8 mouse cellular contexts compared by ENCODE assay signal in the genomic region with DNA sequence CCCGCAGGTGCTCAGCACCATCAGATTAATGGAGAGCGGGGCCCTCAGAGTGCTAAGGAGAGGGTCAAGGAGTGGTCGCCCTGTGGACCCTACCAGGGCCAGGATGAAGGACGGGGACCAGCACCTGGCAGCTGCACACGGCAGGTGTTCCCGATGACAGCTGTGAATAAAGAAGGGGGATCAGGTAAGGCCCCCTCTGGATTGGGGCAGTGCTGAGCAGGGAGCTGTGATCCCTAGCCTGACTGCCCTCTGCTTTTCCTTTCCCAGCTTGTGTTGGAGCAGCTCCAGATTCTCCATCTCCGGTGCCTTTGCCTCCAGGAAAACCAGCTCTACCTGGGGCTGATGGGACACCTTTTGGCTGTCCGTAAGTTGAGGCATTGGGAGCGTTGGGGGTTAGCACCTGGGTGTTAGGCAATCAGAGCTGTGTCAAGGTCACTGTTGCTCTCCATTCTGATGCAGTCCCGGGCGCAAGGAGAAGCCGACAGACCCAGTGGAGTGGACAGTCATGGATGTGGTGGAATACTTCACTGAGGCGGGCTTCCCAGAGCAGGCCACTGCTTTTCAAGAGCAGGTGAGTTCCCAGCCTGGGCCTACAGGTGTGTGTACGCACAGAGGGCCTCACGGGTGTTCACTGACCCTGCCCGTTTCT. TPM values are rescaled to one million over a fixed set of nuclear protein-coding genes. Genes with fewer than 3 reads are reported as not detected.
DNase-seq lines count a peak whose midpoint lies in the region; ATAC-seq and TF ChIP-seq lines count a peak whose summit lies in the region.

No protein-coding gene starts in this region.

- H3K9ac ChIP-seq in heart, embryonic 11.5 days (ENCODE audit: low read depth, low read length) = peak overlapping the region; percentile 82
- peak overlapping the region; percentile 99 for H3K9ac ChIP-seq in ES-Bruce4 (ENCODE audit: low read depth, poor library complexity, severe bottlenecking)
- H3K9ac ChIP-seq in forebrain, embryonic 14.5 days (ENCODE audit: low read length) = peak overlapping the region; percentile 84; the same call in 1 of the 2 replicates
- peak overlapping the region; percentile 88 for H3K9ac ChIP-seq in liver, embryonic 13.5 days

- 71% methylated on average over 16 of the region's 16 CpGs for WGBS in heart, embryonic 11.5 days (ENCODE audit: insufficient replicate concordance)
- WGBS in forebrain, embryonic 14.5 days = 63% methylated on average over 16 of the region's 16 CpGs
- WGBS in liver, embryonic 13.5 days (ENCODE audit: insufficient replicate concordance) = 73% methylated on average over 16 of the region's 16 CpGs

- intact Hi-C loops in heart, postnatal 14 days (cut with DNase I) = no loop called here

- no peak for TF ChIP-seq CTCF in ES-Bruce4 (IDR thresholded peaks at IDR 0.05; ENCODE audit: low read depth, low read length)

- TF ChIP-seq POLR2A in ES-Bruce4 (IDR thresholded peaks at IDR 0.05; ENCODE audit: insufficient read depth, low read length) = no peak

- H3K36me3 ChIP-seq in heart, embryonic 11.5 days (ENCODE audit: control insufficient read depth, insufficient read depth, low read length) = peaks cover 5% of the 10 kb centered on the region
- peaks cover 18% of the 10 kb centered on the region for H3K36me3 ChIP-seq in ES-Bruce4 (ENCODE audit: control insufficient read depth, insufficient read depth, low read length, poor library complexity, severe bottlenecking)
- peaks cover 25% of the 10 kb centered on the region for H3K36me3 ChIP-seq in forebrain, embryonic 14.5 days (ENCODE audit: control insufficient read depth, insufficient read depth, low read length)
- H3K36me3 ChIP-seq in liver, embryonic 13.5 days = peaks cover 51% of the 10 kb centered on the region

- peaks cover 25% of the 10 kb centered on the region for H3K4me1 ChIP-seq in heart, embryonic 11.5 days (ENCODE audit: control insufficient read depth, insufficient read depth, low read length)
- peaks cover 7% of the 10 kb centered on the region for H3K4me1 ChIP-seq in ES-Bruce4 (ENCODE audit: control insufficient read depth, insufficient read depth, low read length)
- H3K4me1 ChIP-seq in forebrain, embryonic 14.5 days (ENCODE audit: control insufficient read depth, insufficient read depth, low read length) = peaks cover 18% of the 10 kb centered on the region
- H3K4me1 ChIP-seq in liver, embryonic 13.5 days (replicated peaks) = peaks cover 69% of the 10 kb centered on the region

- peak overlapping the region; percentile 93 for H3K4me2 ChIP-seq in heart, embryonic 11.5 days
- peak overlapping the region; percentile 85 for H3K4me2 ChIP-seq in forebrain, embryonic 14.5 days (ENCODE audit: low read length)
- H3K4me2 ChIP-seq in liver, embryonic 13.5 days = peak overlapping the region; percentile 97

- TF ChIP-seq EP300 in ES-Bruce4 (IDR thresholded peaks at IDR 0.05; ENCODE audit: insufficient read depth, low read depth, low read length) = no peak

- no peak overlapping the region for H3K27ac ChIP-seq in heart, embryonic 11.5 days (ENCODE audit: low read depth, low read length)
- no peak overlapping the region for H3K27ac ChIP-seq in ES-Bruce4 (ENCODE audit: insufficient read depth, low read length)
- H3K27ac ChIP-seq in forebrain, embryonic 14.5 days (ENCODE audit: low read depth, low read length) = no peak overlapping the region
- H3K27ac ChIP-seq in liver, embryonic 13.5 days = peak overlapping the region; percentile 85; the same call in 1 of the 2 replicates

- H3K9me3 ChIP-seq in heart, embryonic 11.5 days (replicated peaks; ENCODE audit: control insufficient read depth, low read length) = no peaks in the 10 kb centered on the region
- H3K9me3 ChIP-seq in ES-Bruce4 (replicated peaks; ENCODE audit: control insufficient read depth, insufficient read depth, low read length, poor library complexity, severe bottlenecking) = no peaks in the 10 kb centered on the region
- no peaks in the 10 kb centered on the region for H3K9me3 ChIP-seq in forebrain, embryonic 14.5 days (replicated peaks; ENCODE audit: control insufficient read depth, low read length)
- no peaks in the 10 kb centered on the region for H3K9me3 ChIP-seq in liver, embryonic 13.5 days (replicated peaks)

- DNase-seq in heart, postnatal 14 days = no peak
- no peak for DNase-seq in forebrain, embryonic 14.5 days (ENCODE audit: low spot score)
- no peak for DNase-seq in liver, embryonic 13.5 days
- DNase-seq in urinary bladder, adult 2 months (ENCODE audit: low spot score) = no peak
- DNase-seq in right cerebral cortex, postnatal 10 days (ENCODE audit: low spot score in 2 of 2) = no peak
- no peak for DNase-seq in cerebellum, adult 11 months

- no peak for ATAC-seq in heart, embryonic 11.5 days (replicated peaks; ENCODE audit: insufficient number of reproducible peaks, low FRiP score, low TSS enrichment)
- no peak for ATAC-seq in forebrain, embryonic 14.5 days
- no peak for ATAC-seq in liver, embryonic 13.5 days (ENCODE audit: low read depth)

- H3K27me3 ChIP-seq in heart, embryonic 11.5 days (ENCODE audit: control insufficient read depth, insufficient read depth, low read length) = peaks cover 10% of the 10 kb centered on the region
- no peaks in the 10 kb centered on the region for H3K27me3 ChIP-seq in ES-Bruce4 (ENCODE audit: control insufficient read depth, insufficient read depth, low read length, poor library complexity, severe bottlenecking)
- H3K27me3 ChIP-seq in forebrain, embryonic 14.5 days (replicated peaks; ENCODE audit: control insufficient read depth, insufficient read depth, low read length) = peaks cover 10% of the 10 kb centered on the region
- no peaks in the 10 kb centered on the region for H3K27me3 ChIP-seq in liver, embryonic 13.5 days

- peak overlapping the region; percentile 77 for H3K4me3 ChIP-seq in heart, embryonic 11.5 days (ENCODE audit: low read depth, low read length)
- H3K4me3 ChIP-seq in ES-Bruce4 (ENCODE audit: low read depth, low read length) = peak overlapping the region; percentile 70
- H3K4me3 ChIP-seq in forebrain, embryonic 14.5 days (ENCODE audit: low read depth, low read length) = peak overlapping the region; percentile 71
- peak overlapping the region; percentile 88 for H3K4me3 ChIP-seq in liver, embryonic 13.5 days (replicated peaks)

RNA-seq across cellular contexts. Expression of gene Samd1, which starts 1.7 kb away (rescaled TPM):
- polyA plus RNA-seq in heart, embryonic 11.5 days (2014; fragmentation: Nextera tagmentation; extraction: Ambion mirVana) = 8.1 and 10.1 TPM in 2 replicates
- total RNA-seq in heart, postnatal 14 days (2021) = 10 to 100 TPM; 28.4 to 32.3 TPM
- 79.7 and 95.7 TPM in 2 replicates for polyA plus RNA-seq in ES-Bruce4 (2011; ENCODE audit: insufficient read depth, insufficient read length, low read depth, missing spikeins)
- polyA plus RNA-seq in forebrain, embryonic 14.5 days (2014; fragmentation: Nextera tagmentation; extraction: Ambion mirVana) = 12.9 and 14.4 TPM in 2 replicates
- polyA plus RNA-seq in liver, embryonic 13.5 days (2015; fragmentation: Nextera tagmentation; extraction: Ambion mirVana) = 5.8 and 6.9 TPM in 2 replicates
- 34.5 and 36.0 TPM in 2 replicates for polyA plus RNA-seq in urinary bladder, adult 2 months (2012; rRNA removed)

RNA-seq across cellular contexts. Expression of gene 1700067K01Rik, which starts 2.1 kb away (rescaled TPM):
- 0.42 and 0.52 TPM in 2 replicates for polyA plus RNA-seq in heart, embryonic 11.5 days (2014; fragmentation: Nextera tagmentation; extraction: Ambion mirVana)
- under 1 TPM; 0.33 to 0.80 TPM for total RNA-seq in heart, postnatal 14 days (2021)
- 1.5 and 2.4 TPM in 2 replicates for polyA plus RNA-seq in ES-Bruce4 (2011; ENCODE audit: insufficient read depth, insufficient read length, low read depth, missing spikeins)
- polyA plus RNA-seq in forebrain, embryonic 14.5 days (2014; fragmentation: Nextera tagmentation; extraction: Ambion mirVana) = 0.77 and 1.3 TPM in 2 replicates
- polyA plus RNA-seq in liver, embryonic 13.5 days (2015; fragmentation: Nextera tagmentation; extraction: Ambion mirVana) = 0.38 and 0.57 TPM in 2 replicates
- polyA plus RNA-seq in urinary bladder, adult 2 months (2012; rRNA removed) = 0.18 and 0.19 TPM in 2 replicates

RNA-seq across cellular contexts. Expression of gene 2210011C24Rik, which starts 12.8 kb away (rescaled TPM):
- 0.11 TPM in 1 of 2 replicates, not detected in the other for polyA plus RNA-seq in heart, embryonic 11.5 days (2014; fragmentation: Nextera tagmentation; extraction: Ambion mirVana)
- 1 to 10 TPM; 1.8 to 2.3 TPM for total RNA-seq in heart, postnatal 14 days (2021)
- 11.2 and 15.9 TPM in 2 replicates for polyA plus RNA-seq in ES-Bruce4 (2011; ENCODE audit: insufficient read depth, insufficient read length, low read depth, missing spikeins)
- not detected in 2 replicates for polyA plus RNA-seq in forebrain, embryonic 14.5 days (2014; fragmentation: Nextera tagmentation; extraction: Ambion mirVana)
- not detected in 2 replicates for polyA plus RNA-seq in liver, embryonic 13.5 days (2015; fragmentation: Nextera tagmentation; extraction: Ambion mirVana)
- 0.14 and 0.15 TPM in 2 replicates for polyA plus RNA-seq in urinary bladder, adult 2 months (2012; rRNA removed)

RNA-seq across cellular contexts. Expression of gene Palm3, which starts 22.1 kb away (rescaled TPM):
- 0.57 and 0.77 TPM in 2 replicates for polyA plus RNA-seq in heart, embryonic 11.5 days (2014; fragmentation: Nextera tagmentation; extraction: Ambion mirVana)
- under 1 TPM; 0.26 to 0.27 TPM for total RNA-seq in heart, postnatal 14 days (2021)
- polyA plus RNA-seq in ES-Bruce4 (2011; ENCODE audit: insufficient read depth, insufficient read length, low read depth, missing spikeins) = 61.7 and 62.8 TPM in 2 replicates
- 0.33 and 0.53 TPM in 2 replicates for polyA plus RNA-seq in forebrain, embryonic 14.5 days (2014; fragmentation: Nextera tagmentation; extraction: Ambion mirVana)
- polyA plus RNA-seq in liver, embryonic 13.5 days (2015; fragmentation: Nextera tagmentation; extraction: Ambion mirVana) = 0.06 and 0.27 TPM in 2 replicates
- 0.21 and 0.24 TPM in 2 replicates for polyA plus RNA-seq in urinary bladder, adult 2 months (2012; rRNA removed)

RNA-seq across cellular contexts. Expression of gene Prkaca, which starts 26.4 kb away (rescaled TPM):
- 136 and 139 TPM in 2 replicates for polyA plus RNA-seq in heart, embryonic 11.5 days (2014; fragmentation: Nextera tagmentation; extraction: Ambion mirVana)
- total RNA-seq in heart, postnatal 14 days (2021) = 100 to 1,000 TPM; 386 to 395 TPM
- polyA plus RNA-seq in ES-Bruce4 (2011; ENCODE audit: insufficient read depth, insufficient read length, low read depth, missing spikeins) = 51.8 and 54.1 TPM in 2 replicates
- polyA plus RNA-seq in forebrain, embryonic 14.5 days (2014; fragmentation: Nextera tagmentation; extraction: Ambion mirVana) = 117 and 132 TPM in 2 replicates
- 50.5 and 52.3 TPM in 2 replicates for polyA plus RNA-seq in liver, embryonic 13.5 days (2015; fragmentation: Nextera tagmentation; extraction: Ambion mirVana)
- 74.4 and 81.2 TPM in 2 replicates for polyA plus RNA-seq in urinary bladder, adult 2 months (2012; rRNA removed)
